Mouse (Mus musculus): ENCODE measurements at regions not wholly inside any gene's neighbourhood (a gene's known extent, or its start where the extent isn't known, plus 50 kb on each side); places are given as distances from the start of the nearest gene placed in this dataset.

DNA sequence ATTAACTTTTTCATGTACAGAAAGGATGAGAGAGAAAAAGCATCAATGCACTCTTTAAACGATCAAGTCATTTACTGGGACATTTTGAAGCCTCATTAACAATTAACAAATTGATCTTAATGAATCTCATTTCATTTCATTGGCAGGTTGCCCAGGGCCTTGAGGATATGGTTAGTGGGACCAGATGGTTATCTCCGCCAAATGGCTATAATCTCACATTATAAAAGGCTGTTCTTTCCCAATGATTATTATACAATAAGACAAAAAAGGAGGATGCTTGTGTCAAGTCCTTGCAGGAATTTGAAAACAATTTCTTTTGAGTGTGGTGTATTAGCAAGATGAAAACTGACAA is 185.3 kb downstream of the Snx13 start:
- no peak for DNase-seq (ENCODE audit: extremely low spot score)

- DNase-seq (ENCODE audit: extremely low spot score), result no peak
Measured at GRCm38 (mm10) chr12:35231414-35232321, 184.7 kb downstream of the Snx13 start.

GRCm38 (mm10) chr12:35220429-35220828 is 173.4 kb downstream of the Snx13 start:
- no peak for DNase-seq (ENCODE audit: extremely low spot score)

DNA sequence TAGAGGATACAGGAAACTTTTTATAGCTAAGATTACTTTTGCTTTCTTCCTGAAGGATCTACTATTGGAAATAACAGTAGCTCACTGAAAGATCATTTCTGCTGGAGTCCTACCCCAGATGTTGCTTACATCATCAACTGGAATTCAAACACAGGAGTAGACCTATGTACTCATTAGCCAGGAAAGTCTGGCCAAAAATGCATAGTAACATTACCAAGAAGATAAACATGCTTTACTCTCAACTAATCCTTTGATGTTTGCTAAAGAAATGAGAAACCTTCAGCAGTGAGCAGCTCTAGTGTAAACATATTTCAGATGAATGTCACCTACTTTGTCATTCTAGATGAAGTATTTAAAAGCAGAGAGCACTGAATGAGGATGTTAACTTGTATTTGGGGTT is 173.0 kb downstream of the Snx13 start:
- DNase-seq (ENCODE audit: extremely low spot score), result no peak

DNA sequence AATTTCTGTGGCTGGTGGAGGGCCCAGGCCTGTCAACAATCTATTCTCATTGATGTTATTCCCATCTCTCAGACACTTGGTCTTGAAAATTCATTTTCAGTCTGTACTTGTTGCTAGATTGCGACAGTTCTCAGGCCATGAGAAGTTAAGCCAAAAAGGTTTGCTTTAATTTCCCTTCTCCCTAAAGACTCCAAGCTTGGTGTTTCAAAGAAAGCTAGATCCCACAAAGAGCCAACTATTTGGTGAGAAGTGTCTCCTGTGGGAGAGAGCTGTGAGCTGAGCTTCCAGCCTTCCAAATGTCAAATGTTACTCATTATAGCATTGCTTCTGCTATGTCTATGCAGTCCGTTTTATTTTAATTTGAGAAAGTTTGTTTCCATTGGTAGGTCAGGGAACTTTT is 169.7 kb downstream of the Snx13 start:
- DNase-seq (ENCODE audit: extremely low spot score), result no peak

DNA sequence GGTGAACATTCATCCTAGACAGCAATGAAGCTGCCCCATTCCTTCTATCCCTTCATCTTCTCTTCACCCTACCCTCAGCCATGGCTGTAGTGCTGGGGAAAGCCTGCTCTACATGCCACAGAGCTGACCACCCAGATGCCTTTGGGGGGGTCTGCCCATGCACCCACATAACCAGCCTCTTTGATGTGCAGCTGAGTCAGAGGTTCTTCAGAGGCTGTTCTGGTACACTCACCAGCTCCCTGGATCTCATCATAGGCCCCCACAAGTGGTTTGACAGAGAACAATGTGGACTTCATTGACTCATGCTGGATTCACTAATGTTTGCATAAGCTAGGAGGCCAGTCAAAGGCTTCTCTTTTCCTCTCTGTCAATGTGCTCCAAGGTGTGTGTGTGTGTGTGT is 162.4 kb downstream of the Snx13 start:
- DNase-seq (ENCODE audit: extremely low spot score), result no peak

- no peak for DNase-seq (ENCODE audit: extremely low spot score)
Measured at GRCm38 (mm10) chr12:35207605-35208004, 160.6 kb downstream of the Snx13 start.

DNA sequence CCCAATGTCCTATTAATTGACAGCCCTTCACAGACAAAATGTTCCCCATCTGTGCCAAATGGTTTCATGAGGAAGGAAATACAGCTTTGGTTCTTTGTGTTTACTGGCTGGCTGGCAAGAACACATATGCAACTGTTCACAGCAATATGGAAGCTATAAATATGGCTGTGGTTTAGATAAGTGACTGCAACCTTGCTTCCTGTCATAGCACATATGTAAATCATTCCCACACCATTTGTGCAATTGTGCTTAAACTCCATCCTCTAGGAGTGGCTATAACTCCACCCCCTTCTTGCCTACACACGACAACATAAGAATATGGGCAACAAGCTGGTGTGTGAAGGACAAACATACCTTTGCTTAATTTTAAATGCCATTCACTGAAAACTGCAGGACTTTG is 156.4 kb downstream of the Snx13 start:
- DNase-seq (ENCODE audit: extremely low spot score), result no peak

- peak; percentile 19 for DNase-seq (ENCODE audit: extremely low spot score)
Measured at GRCm38 (mm10) chr12:35200110-35200509, 153.1 kb downstream of the Snx13 start.
